Mouse (Mus musculus) liver, adult 2 months (tissue): Measurements from ENCODE around the gene Hoxc4.

Experiments used
- CTCF ChIP-seq: fragments of 200-500 bp; IDR thresholded peaks from 2 replicates; pipeline ENCODE4 v1.5.1; 2011; ENCODE audit warnings: low read depth, low read length, control low read depth
- POLR2A ChIP-seq: fragments of 200-500 bp; IDR thresholded peaks from 2 replicates; pipeline ENCODE4 v1.6.1; 2011; ENCODE audit warnings: low read length, control low read depth; ENCODE audit not compliant: insufficient read depth; ENCODE audit errors: extremely low read depth

- TF ChIP-seq CTCF (no peak), POLR2A (no peak)
Measured at GRCm38 (mm10) chr15:103069173-103069572, 50.4 kb downstream of the Hoxc4 start.
